Comparison of ENCODE assay signal across 23 mouse cellular contexts in genomic region chr8:126717652-126718155, GRCm38 (mm10).
DNase-seq lines count a peak whose midpoint lies in the region; ATAC-seq and TF ChIP-seq lines count a peak whose summit lies in the region.
"Had no signal": no experiment of that assay in that cellular context is flagged by ENCODE, and none has a peak within 500 bp of the region (broad histone marks: within the 10 kb centered on the region; RNA-seq: fewer than 3 reads in every experiment).

No protein-coding gene starts in this region.

- H3K27me3 ChIP-seq in forebrain, postnatal 0 days (ENCODE audit: insufficient read depth, low read length): no peaks in the 10 kb centered on the region
- no peaks in the 10 kb centered on the region for H3K27me3 ChIP-seq in forebrain, embryonic 11.5 days (ENCODE audit: control insufficient read depth, insufficient read depth, low read length)
- H3K27me3 ChIP-seq in midbrain, postnatal 0 days (ENCODE audit: insufficient read depth, low read length): no peaks in the 10 kb centered on the region
- no peaks in the 10 kb centered on the region for H3K27me3 ChIP-seq in midbrain, embryonic 16.5 days (ENCODE audit: control insufficient read depth, insufficient read depth, low read depth, low read length)
- H3K27me3 ChIP-seq: forebrain, embryonic 13.5 days; heart, embryonic 13.5 days; kidney, embryonic 15.5 days; neural tube, embryonic 13.5 days; Patski had no signal

- no peak overlapping the region for H3K27ac ChIP-seq in forebrain, postnatal 0 days (ENCODE audit: low read depth, low read length)
- no peak overlapping the region for H3K27ac ChIP-seq in forebrain, embryonic 11.5 days (ENCODE audit: low read depth, low read length)
- no peak overlapping the region for H3K27ac ChIP-seq in midbrain, postnatal 0 days (ENCODE audit: low read depth, low read length)
- no peak overlapping the region for H3K27ac ChIP-seq in midbrain, embryonic 16.5 days (ENCODE audit: low read length)
- H3K27ac ChIP-seq: forebrain, embryonic 13.5 days; heart, embryonic 13.5 days; kidney, embryonic 15.5 days; neural tube, embryonic 13.5 days had no signal

- WGBS in forebrain, postnatal 0 days: 80% methylated on average over 2 of the region's 2 CpGs
- WGBS in forebrain, embryonic 11.5 days: 80% methylated on average over 2 of the region's 2 CpGs
- 81% methylated on average over 2 of the region's 2 CpGs for WGBS in midbrain, postnatal 0 days
- WGBS in midbrain, embryonic 16.5 days: 74% methylated on average over 2 of the region's 2 CpGs

- H3K9ac ChIP-seq in forebrain, postnatal 0 days: no peak overlapping the region
- H3K9ac ChIP-seq in forebrain, embryonic 11.5 days (ENCODE audit: low read length): no peak overlapping the region
- no peak overlapping the region for H3K9ac ChIP-seq in midbrain, postnatal 0 days (replicated peaks; ENCODE audit: low read length, poor library complexity, severe bottlenecking)
- no peak overlapping the region for H3K9ac ChIP-seq in midbrain, embryonic 16.5 days (ENCODE audit: low read depth, low read length)
- H3K9ac ChIP-seq: forebrain, embryonic 13.5 days; heart, embryonic 13.5 days; kidney, embryonic 15.5 days; lung, embryonic 14.5 days; neural tube, embryonic 13.5 days had no signal

- H3K4me1 ChIP-seq in forebrain, postnatal 0 days (ENCODE audit: insufficient read depth): 0 out of 2 replicates have a peak, but pooled peaks cover 5% of the 10 kb centered on the region
- H3K4me1 ChIP-seq in forebrain, embryonic 11.5 days (replicated peaks; ENCODE audit: control insufficient read depth, insufficient read depth, low read length): 0 out of 2 replicates have a peak, but pooled peaks cover 2% of the 10 kb centered on the region
- no peaks in the 10 kb centered on the region for H3K4me1 ChIP-seq in midbrain, postnatal 0 days (ENCODE audit: insufficient read depth, low read length)
- peaks cover 2% of the 10 kb centered on the region; the same call in 1 of the 2 replicates for H3K4me1 ChIP-seq in midbrain, embryonic 16.5 days (ENCODE audit: control insufficient read depth, insufficient read depth, low read length)

- ATAC-seq in forebrain, postnatal 0 days: no peak
- ATAC-seq in forebrain, embryonic 11.5 days (replicated peaks; ENCODE audit: low FRiP score): no peak
- no peak for ATAC-seq in midbrain, postnatal 0 days (ENCODE audit: low FRiP score)
- no peak for ATAC-seq in midbrain, embryonic 16.5 days
- ATAC-seq: CD4-positive, CD25-positive, alpha-beta regulatory T cell, adult 4 months; forebrain, embryonic 13.5 days; hindbrain, embryonic 16.5 days; intestine, postnatal 0 days; Patski had no signal

- H3K9me3 ChIP-seq in forebrain, postnatal 0 days (ENCODE audit: low read length): no peaks in the 10 kb centered on the region
- no peaks in the 10 kb centered on the region for H3K9me3 ChIP-seq in forebrain, embryonic 11.5 days (ENCODE audit: control insufficient read depth, low read length)
- no peaks in the 10 kb centered on the region for H3K9me3 ChIP-seq in midbrain, postnatal 0 days (ENCODE audit: low read length)
- no peaks in the 10 kb centered on the region for H3K9me3 ChIP-seq in midbrain, embryonic 16.5 days (replicated peaks; ENCODE audit: control insufficient read depth, low read length, poor library complexity, severe bottlenecking)
- H3K9me3 ChIP-seq: forebrain, embryonic 13.5 days; heart, embryonic 13.5 days; kidney, embryonic 15.5 days; neural tube, embryonic 13.5 days had no signal

- no peak overlapping the region for H3K4me2 ChIP-seq in forebrain, postnatal 0 days (ENCODE audit: low read depth)
- no peak overlapping the region for H3K4me2 ChIP-seq in forebrain, embryonic 11.5 days (ENCODE audit: low read depth, low read length, severe bottlenecking)
- H3K4me2 ChIP-seq in midbrain, postnatal 0 days (ENCODE audit: low read depth, low read length, poor library complexity, severe bottlenecking): no peak overlapping the region
- H3K4me2 ChIP-seq in midbrain, embryonic 16.5 days (ENCODE audit: low read length): no peak overlapping the region
- H3K4me2 ChIP-seq: forebrain, embryonic 13.5 days; heart, embryonic 13.5 days; kidney, embryonic 15.5 days; liver, embryonic 11.5 days; lung, embryonic 14.5 days; neural tube, embryonic 13.5 days had no signal

- TF ChIP-seq CTCF in forebrain, postnatal 0 days (IDR thresholded peaks at IDR 0.05; ENCODE audit: low read depth): no peak
- no peak for TF ChIP-seq CTCF in midbrain, postnatal 0 days (IDR thresholded peaks at IDR 0.05)

- H3K36me3 ChIP-seq in forebrain, postnatal 0 days (ENCODE audit: insufficient read depth): no peaks in the 10 kb centered on the region
- no peaks in the 10 kb centered on the region for H3K36me3 ChIP-seq in forebrain, embryonic 11.5 days (ENCODE audit: control insufficient read depth, insufficient read depth, low read length)
- no peaks in the 10 kb centered on the region for H3K36me3 ChIP-seq in midbrain, postnatal 0 days (ENCODE audit: insufficient read depth, low read length)
- H3K36me3 ChIP-seq in midbrain, embryonic 16.5 days (ENCODE audit: control insufficient read depth, insufficient read depth, low read length): no peaks in the 10 kb centered on the region
- H3K36me3 ChIP-seq: heart, embryonic 13.5 days; kidney, embryonic 15.5 days; neural tube, embryonic 13.5 days had no signal

- H3K4me3 ChIP-seq in forebrain, postnatal 0 days (ENCODE audit: low read depth, low read length): no peak overlapping the region
- H3K4me3 ChIP-seq in forebrain, embryonic 11.5 days (ENCODE audit: low read depth, low read length): no peak overlapping the region
- no peak overlapping the region for H3K4me3 ChIP-seq in midbrain, postnatal 0 days (ENCODE audit: low read depth, low read length)
- H3K4me3 ChIP-seq in midbrain, embryonic 16.5 days (ENCODE audit: low read depth, low read length): no peak overlapping the region
- H3K4me3 ChIP-seq: forebrain, embryonic 13.5 days; heart, embryonic 13.5 days; kidney, embryonic 15.5 days; neural tube, embryonic 13.5 days had no signal

- DNase-seq in forebrain, postnatal 0 days: peak; percentile 46
- no peak for DNase-seq in forebrain, embryonic 11.5 days (ENCODE audit: low spot score)
- DNase-seq in midbrain, postnatal 0 days (ENCODE audit: low spot score): peak; percentile 45
- peak; percentile 72 to 80 for DNase-seq in cerebellum, postnatal 36 days
- DNase-seq in kidney, postnatal 36 days: no peak
- no peak for DNase-seq in thymus, postnatal 4 days
- DNase-seq in spleen, postnatal 36 days (ENCODE audit: low spot score in 2 of 2): no peak
- DNase-seq: adrenal gland, adult 8-10 months; gastrocnemius, postnatal 10 days; heart, adult 18-20 months; lung, embryonic 14.5 days; lung, postnatal 36 days; right cerebral cortex, adult 18-20 months had no signal

Comparison
In these comparisons a context has a peak if more than half of its experiments do, and no peak if none do; other contexts are left out.
1. DNase-seq: peak in forebrain, postnatal 0 days (single experiment), midbrain, postnatal 0 days (single experiment) and cerebellum, postnatal 36 days (2 of 2); none in forebrain, embryonic 11.5 days (single experiment), kidney, postnatal 36 days (0 of 2), thymus, postnatal 4 days (single experiment) and spleen, postnatal 36 days (0 of 2).